Mouse (Mus musculus): ENCODE measurements around the gene Fads3.

Fads3 gene

GRCm38 (mm10) chr19:10062862-10063261 is 21.5 kb downstream of the Fads3 start:
- H3K4me3 ChIP-seq (replicated peaks; ENCODE audit: low read length), result no peak overlapping the region
- peaks cover 3% of the 10 kb centered on the region; the same call in 1 of the 2 replicates for H3K27me3 ChIP-seq (ENCODE audit: insufficient read depth, low read length)
- TF ChIP-seq POU5F1 (IDR thresholded peaks at IDR 0.05; ENCODE audit: borderline replicate concordance, low read length), result no peak
- TF ChIP-seq NANOG (IDR thresholded peaks at IDR 0.05; ENCODE audit: borderline replicate concordance, low read length), result no peak
- TF ChIP-seq CTCF (conservative IDR thresholded peaks at IDR 0.05; ENCODE audit: low read length), result no peak
- H3K36me3 ChIP-seq (ENCODE audit: insufficient read depth, low read length), result peaks cover 71% of the 10 kb centered on the region
- no peaks in the 10 kb centered on the region for H3K9me3 ChIP-seq (ENCODE audit: low read length)
- peaks cover 15% of the 10 kb centered on the region for H3K4me1 ChIP-seq (replicated peaks; ENCODE audit: low read depth, low read length)

GRCm38 (mm10) chr19:10064173-10065012 is 23.0 kb downstream of the Fads3 start:
- Histone ChIP-seq H3K4me1 (replicated peaks; ENCODE audit: low read depth, low read length) (peaks cover 12% of the 10 kb centered on the region), H3K36me3 (ENCODE audit: insufficient read depth, low read length) (peaks cover 87% of the 10 kb centered on the region), H3K27me3 (ENCODE audit: insufficient read depth, low read length) (no peaks in the 10 kb centered on the region), H3K4me3 (replicated peaks; ENCODE audit: low read length) (no peak overlapping the region), H3K9me3 (ENCODE audit: low read length) (no peaks in the 10 kb centered on the region)
- no peak for TF ChIP-seq CTCF (conservative IDR thresholded peaks at IDR 0.05; ENCODE audit: low read length)
- TF ChIP-seq NANOG (IDR thresholded peaks at IDR 0.05; ENCODE audit: borderline replicate concordance, low read length), result no peak
- no peak for TF ChIP-seq POU5F1 (IDR thresholded peaks at IDR 0.05; ENCODE audit: borderline replicate concordance, low read length)

GRCm38 (mm10) chr19:10065465-10066188 is 24.3 kb downstream of the Fads3 start:
- no peak for TF ChIP-seq NANOG (IDR thresholded peaks at IDR 0.05; ENCODE audit: borderline replicate concordance, low read length)
- no peak for TF ChIP-seq CTCF (conservative IDR thresholded peaks at IDR 0.05; ENCODE audit: low read length)
- no peak for TF ChIP-seq POU5F1 (IDR thresholded peaks at IDR 0.05; ENCODE audit: borderline replicate concordance, low read length)
- peaks cover 5% of the 10 kb centered on the region for H3K9me3 ChIP-seq (ENCODE audit: low read length)
- H3K36me3 ChIP-seq (ENCODE audit: insufficient read depth, low read length), result peaks cover 99% of the 10 kb centered on the region
- H3K27me3 ChIP-seq (ENCODE audit: insufficient read depth, low read length), result no peaks in the 10 kb centered on the region
- H3K4me3 ChIP-seq (replicated peaks; ENCODE audit: low read length), result no peak overlapping the region
- H3K4me1 ChIP-seq (replicated peaks; ENCODE audit: low read depth, low read length), result peaks cover 15% of the 10 kb centered on the region

- TF ChIP-seq CTCF (conservative IDR thresholded peaks at IDR 0.05; ENCODE audit: low read length), result no peak
- TF ChIP-seq NANOG (IDR thresholded peaks at IDR 0.05; ENCODE audit: borderline replicate concordance, low read length), result no peak
- TF ChIP-seq POU5F1 (IDR thresholded peaks at IDR 0.05; ENCODE audit: borderline replicate concordance, low read length), result no peak
- no peaks in the 10 kb centered on the region for H3K27me3 ChIP-seq (ENCODE audit: insufficient read depth, low read length)
- no peak overlapping the region for H3K4me3 ChIP-seq (replicated peaks; ENCODE audit: low read length)
- H3K4me1 ChIP-seq (replicated peaks; ENCODE audit: low read depth, low read length), result peaks cover 16% of the 10 kb centered on the region
- peaks cover 5% of the 10 kb centered on the region for H3K9me3 ChIP-seq (ENCODE audit: low read length)
- peaks cover 98% of the 10 kb centered on the region for H3K36me3 ChIP-seq (ENCODE audit: insufficient read depth, low read length)
These were observed 24.8 kb downstream of the Fads3 start for GRCm38 (mm10) chr19:10066189-10066500.

- H3K4me3 ChIP-seq (replicated peaks; ENCODE audit: low read length), result no peak overlapping the region
These were observed 25.1 kb downstream of the Fads3 start for GRCm38 (mm10) chr19:10066502-10066901.

GRCm38 (mm10) chr19:10067701-10068100 is 26.3 kb downstream of the Fads3 start:
- Histone ChIP-seq H3K9me3 (ENCODE audit: low read length) (peaks cover 5% of the 10 kb centered on the region), H3K27me3 (ENCODE audit: insufficient read depth, low read length) (no peaks in the 10 kb centered on the region), H3K4me1 (replicated peaks; ENCODE audit: low read depth, low read length) (peaks cover 31% of the 10 kb centered on the region), H3K36me3 (ENCODE audit: insufficient read depth, low read length) (peaks cover 92% of the 10 kb centered on the region), H3K4me3 (replicated peaks; ENCODE audit: low read length) (no peak overlapping the region)
- TF ChIP-seq POU5F1 (IDR thresholded peaks at IDR 0.05; ENCODE audit: borderline replicate concordance, low read length) (no peak), NANOG (IDR thresholded peaks at IDR 0.05; ENCODE audit: borderline replicate concordance, low read length) (no peak), CTCF (conservative IDR thresholded peaks at IDR 0.05; ENCODE audit: low read length) (no peak)

More at GRCm38 (mm10) chr19:10066502-10066901, 25.1 kb downstream of the Fads3 start:
- Histone ChIP-seq H3K36me3 (ENCODE audit: insufficient read depth, low read length) (peaks cover 98% of the 10 kb centered on the region), H3K4me1 (replicated peaks; ENCODE audit: low read depth, low read length) (peaks cover 20% of the 10 kb centered on the region), H3K27me3 (ENCODE audit: insufficient read depth, low read length) (no peaks in the 10 kb centered on the region), H3K9me3 (ENCODE audit: low read length) (peaks cover 5% of the 10 kb centered on the region)
- no peak for TF ChIP-seq CTCF (conservative IDR thresholded peaks at IDR 0.05; ENCODE audit: low read length)
- TF ChIP-seq POU5F1 (IDR thresholded peaks at IDR 0.05; ENCODE audit: borderline replicate concordance, low read length), result no peak
- no peak for TF ChIP-seq NANOG (IDR thresholded peaks at IDR 0.05; ENCODE audit: borderline replicate concordance, low read length)

- Histone ChIP-seq H3K27me3 (ENCODE audit: insufficient read depth, low read length) (no peaks in the 10 kb centered on the region), H3K9me3 (ENCODE audit: low read length) (peaks cover 5% of the 10 kb centered on the region), H3K36me3 (ENCODE audit: insufficient read depth, low read length) (peaks cover 92% of the 10 kb centered on the region), H3K4me3 (replicated peaks; ENCODE audit: low read length) (no peak overlapping the region), H3K4me1 (replicated peaks; ENCODE audit: low read depth, low read length) (peaks cover 31% of the 10 kb centered on the region)
- no peak for TF ChIP-seq CTCF (conservative IDR thresholded peaks at IDR 0.05; ENCODE audit: low read length)
These were observed 29.0 kb downstream of the Fads3 start for GRCm38 (mm10) chr19:10070186-10070980.

- H3K4me3 ChIP-seq (replicated peaks; ENCODE audit: low read length), result no peak overlapping the region
- TF ChIP-seq NANOG (IDR thresholded peaks at IDR 0.05; ENCODE audit: borderline replicate concordance, low read length) (no peak), CTCF (conservative IDR thresholded peaks at IDR 0.05; ENCODE audit: low read length) (no peak), POU5F1 (IDR thresholded peaks at IDR 0.05; ENCODE audit: borderline replicate concordance, low read length) (no peak)
- peaks cover 5% of the 10 kb centered on the region for H3K9me3 ChIP-seq (ENCODE audit: low read length)
- H3K36me3 ChIP-seq (ENCODE audit: insufficient read depth, low read length), result peaks cover 92% of the 10 kb centered on the region
- no peaks in the 10 kb centered on the region for H3K27me3 ChIP-seq (ENCODE audit: insufficient read depth, low read length)
- H3K4me1 ChIP-seq (replicated peaks; ENCODE audit: low read depth, low read length), result peaks cover 31% of the 10 kb centered on the region
These were observed 29.8 kb downstream of the Fads3 start for GRCm38 (mm10) chr19:10071166-10071565.

All from E14TG2a.4 (cell line).